Mouse (Mus musculus): ENCODE measurements at regions not wholly inside any gene's neighbourhood (a gene's known extent, or its start where the extent isn't known, plus 50 kb on each side); places are given as distances from the start of the nearest gene placed in this dataset.
"Not testable (repeated sequence)": the region's sequence is repeated elsewhere in the genome, so short reads cannot be mapped to it uniquely, and the experiment has no call there.

GRCm38 (mm10) chr10:15886150-15886549 lies 1168.1 kb upstream of the Gje1 start:
- Histone ChIP-seq H3K4me2 (no peak overlapping the region), H3K27ac (ENCODE audit: low read depth) (no peak overlapping the region), H3K27me3 (ENCODE audit: insufficient read depth, low read length) (no peaks in the 10 kb centered on the region), H3K4me3 (ENCODE audit: low read depth, low read length) (no peak overlapping the region), H3K9ac (no peak overlapping the region), H3K4me1 (ENCODE audit: insufficient read depth) (no peaks in the 10 kb centered on the region), H3K36me3 (ENCODE audit: insufficient read depth) (no peaks in the 10 kb centered on the region), H3K9me3 (ENCODE audit: low read depth, low read length) (no peaks in the 10 kb centered on the region)
- TF ChIP-seq CTCF (IDR thresholded peaks at IDR 0.05; ENCODE audit: low read depth): no peak
- ATAC-seq (ENCODE audit: insufficient read depth): no peak
- DNase-seq: no peak
- WGBS: 64% methylated on average over 1 of the region's 1 CpGs

GRCm38 (mm10) chr10:15868063-15868462 lies 1150.0 kb upstream of the Gje1 start:
- 67% methylated on average over 2 of the region's 2 CpGs for WGBS
- no peak overlapping the region for H3K4me3 ChIP-seq (ENCODE audit: low read depth, low read length)
- DNase-seq: no peak

GRCm38 (mm10) chr10:15866931-15867330 lies 1148.9 kb upstream of the Gje1 start:
- ATAC-seq (ENCODE audit: insufficient read depth): no peak

More at GRCm38 (mm10) chr10:15868063-15868462, 1150.0 kb upstream of the Gje1 start:
- Histone ChIP-seq H3K36me3 (ENCODE audit: insufficient read depth) (no peaks in the 10 kb centered on the region), H3K9ac (no peak overlapping the region), H3K4me1 (ENCODE audit: insufficient read depth) (no peaks in the 10 kb centered on the region), H3K27ac (ENCODE audit: low read depth) (no peak overlapping the region), H3K9me3 (ENCODE audit: low read depth, low read length) (no peaks in the 10 kb centered on the region), H3K27me3 (ENCODE audit: insufficient read depth, low read length) (no peaks in the 10 kb centered on the region), H3K4me2 (no peak overlapping the region)
- no peak for TF ChIP-seq CTCF (IDR thresholded peaks at IDR 0.05; ENCODE audit: low read depth)
- ATAC-seq (ENCODE audit: insufficient read depth): no peak

GRCm38 (mm10) chr10:15841381-15841780 lies 1123.4 kb upstream of the Gje1 start:
- Histone ChIP-seq H3K4me3 (ENCODE audit: low read depth, low read length) (no peak overlapping the region), H3K9ac (no peak overlapping the region), H3K4me2 (no peak overlapping the region), H3K9me3 (ENCODE audit: low read depth, low read length) (no peaks in the 10 kb centered on the region), H3K4me1 (ENCODE audit: insufficient read depth) (no peaks in the 10 kb centered on the region), H3K27ac (ENCODE audit: low read depth) (no peak overlapping the region), H3K36me3 (ENCODE audit: insufficient read depth) (no peaks in the 10 kb centered on the region), H3K27me3 (ENCODE audit: insufficient read depth, low read length) (no peaks in the 10 kb centered on the region)
- DNase-seq (no peak), ATAC-seq (ENCODE audit: insufficient read depth) (no peak)
- no peak for TF ChIP-seq CTCF (IDR thresholded peaks at IDR 0.05; ENCODE audit: low read depth)
- WGBS: 53% methylated on average over 3 of the region's 3 CpGs

More at GRCm38 (mm10) chr10:15866931-15867330, 1148.9 kb upstream of the Gje1 start:
- no peak for TF ChIP-seq CTCF (IDR thresholded peaks at IDR 0.05; ENCODE audit: low read depth)
- H3K27ac ChIP-seq (ENCODE audit: low read depth): no peak overlapping the region
- peak; percentile 26 for DNase-seq
- no peaks in the 10 kb centered on the region for H3K4me1 ChIP-seq (ENCODE audit: insufficient read depth)
- no peak overlapping the region for H3K4me3 ChIP-seq (ENCODE audit: low read depth, low read length)
- no peaks in the 10 kb centered on the region for H3K36me3 ChIP-seq (ENCODE audit: insufficient read depth)
- no peaks in the 10 kb centered on the region for H3K27me3 ChIP-seq (ENCODE audit: insufficient read depth, low read length)
- no peaks in the 10 kb centered on the region for H3K9me3 ChIP-seq (ENCODE audit: low read depth, low read length)
- no peak overlapping the region for H3K4me2 ChIP-seq
- H3K9ac ChIP-seq: no peak overlapping the region

- DNase-seq (no peak), ATAC-seq (ENCODE audit: insufficient read depth) (no peak)
- Histone ChIP-seq H3K4me3 (ENCODE audit: low read depth, low read length) (no peak overlapping the region), H3K4me1 (ENCODE audit: insufficient read depth) (no peaks in the 10 kb centered on the region), H3K9ac (no peak overlapping the region), H3K4me2 (no peak overlapping the region), H3K27ac (ENCODE audit: low read depth) (no peak overlapping the region), H3K36me3 (ENCODE audit: insufficient read depth) (no peaks in the 10 kb centered on the region), H3K9me3 (ENCODE audit: low read depth, low read length) (no peaks in the 10 kb centered on the region), H3K27me3 (ENCODE audit: insufficient read depth, low read length) (no peaks in the 10 kb centered on the region)
- TF ChIP-seq CTCF (IDR thresholded peaks at IDR 0.05; ENCODE audit: low read depth): no peak
- WGBS: 100% methylated on average over 2 of the region's 2 CpGs
These were observed 1114.3 kb upstream of the Gje1 start for GRCm38 (mm10) chr10:15832338-15832737.

GRCm38 (mm10) chr10:15825457-15825856 lies 1107.4 kb upstream of the Gje1 start:
- no peaks in the 10 kb centered on the region for H3K36me3 ChIP-seq (ENCODE audit: insufficient read depth)
- H3K27ac ChIP-seq (ENCODE audit: low read depth): no peak overlapping the region
- TF ChIP-seq CTCF (IDR thresholded peaks at IDR 0.05; ENCODE audit: low read depth): no peak
- 69% methylated on average over 1 of the region's 1 CpGs for WGBS
- H3K9me3 ChIP-seq (ENCODE audit: low read depth, low read length): no peaks in the 10 kb centered on the region
- DNase-seq: no peak
- ATAC-seq (ENCODE audit: insufficient read depth): no peak
- H3K9ac ChIP-seq: no peak overlapping the region
- H3K4me3 ChIP-seq (ENCODE audit: low read depth, low read length): no peak overlapping the region
- no peaks in the 10 kb centered on the region for H3K27me3 ChIP-seq (ENCODE audit: insufficient read depth, low read length)
- no peaks in the 10 kb centered on the region for H3K4me1 ChIP-seq (ENCODE audit: insufficient read depth)
- no peak overlapping the region for H3K4me2 ChIP-seq

GRCm38 (mm10) chr10:15807271-15807670 lies 1089.3 kb upstream of the Gje1 start:
- TF ChIP-seq CTCF (IDR thresholded peaks at IDR 0.05; ENCODE audit: low read depth): no peak
- Histone ChIP-seq H3K4me3 (ENCODE audit: low read depth, low read length) (no peak overlapping the region), H3K27ac (ENCODE audit: low read depth) (no peak overlapping the region), H3K4me1 (ENCODE audit: insufficient read depth) (no peaks in the 10 kb centered on the region), H3K36me3 (ENCODE audit: insufficient read depth) (no peaks in the 10 kb centered on the region), H3K9me3 (ENCODE audit: low read depth, low read length) (no peaks in the 10 kb centered on the region), H3K4me2 (no peak overlapping the region), H3K9ac (no peak overlapping the region), H3K27me3 (ENCODE audit: insufficient read depth, low read length) (no peaks in the 10 kb centered on the region)
- ATAC-seq (ENCODE audit: insufficient read depth) (no peak), DNase-seq (no peak)
- WGBS: 74% methylated on average over 3 of the region's 3 CpGs

GRCm38 (mm10) chr10:15805791-15806190 lies 1087.8 kb upstream of the Gje1 start:
- ATAC-seq (ENCODE audit: insufficient read depth) (no peak), DNase-seq (no peak)
- H3K27me3 ChIP-seq (ENCODE audit: insufficient read depth, low read length): no peaks in the 10 kb centered on the region
- 82% methylated on average over 2 of the region's 2 CpGs for WGBS
- H3K9ac ChIP-seq: no peak overlapping the region
- H3K4me3 ChIP-seq (ENCODE audit: low read depth, low read length): no peak overlapping the region
- no peak overlapping the region for H3K4me2 ChIP-seq
- H3K9me3 ChIP-seq (ENCODE audit: low read depth, low read length): no peaks in the 10 kb centered on the region
- H3K27ac ChIP-seq (ENCODE audit: low read depth): no peak overlapping the region
- no peaks in the 10 kb centered on the region for H3K36me3 ChIP-seq (ENCODE audit: insufficient read depth)
- no peaks in the 10 kb centered on the region for H3K4me1 ChIP-seq (ENCODE audit: insufficient read depth)
- no peak for TF ChIP-seq CTCF (IDR thresholded peaks at IDR 0.05; ENCODE audit: low read depth)

GRCm38 (mm10) chr10:15793185-15793584 lies 1075.2 kb upstream of the Gje1 start:
- not testable (repeated sequence) for ATAC-seq (ENCODE audit: insufficient read depth); H3K4me1 ChIP-seq (ENCODE audit: insufficient read depth); H3K36me3 ChIP-seq (ENCODE audit: insufficient read depth); H3K9ac ChIP-seq; H3K9me3 ChIP-seq (ENCODE audit: low read depth, low read length); H3K4me2 ChIP-seq; H3K4me3 ChIP-seq (ENCODE audit: low read depth, low read length); H3K27me3 ChIP-seq (ENCODE audit: insufficient read depth, low read length); H3K27ac ChIP-seq (ENCODE audit: low read depth); DNase-seq

Measured in lung, embryonic 14.5 days (tissue).